In the genomic region with DNA sequence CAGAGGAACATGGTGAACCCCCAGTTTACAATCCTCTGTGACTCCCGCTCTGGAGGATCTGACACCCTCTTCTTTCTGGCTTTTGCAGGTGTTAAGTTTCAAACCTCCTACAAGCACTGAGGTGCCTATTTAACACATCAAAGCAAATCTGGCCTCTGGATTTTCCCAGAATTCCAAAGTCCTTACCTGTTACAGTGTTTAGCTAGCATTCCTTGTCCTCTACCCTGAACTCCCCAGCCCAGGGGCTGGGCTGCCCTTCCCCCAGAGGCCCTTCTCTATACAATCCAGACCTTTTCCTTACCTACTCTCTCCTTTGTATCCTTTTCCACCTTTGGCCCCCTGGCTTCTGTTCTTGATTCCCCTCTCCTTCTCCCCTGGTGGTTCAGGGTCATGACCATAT, we compare ENCODE assay signal across 31 mouse cellular contexts. TPM values are rescaled to one million over a fixed set of nuclear protein-coding genes. Genes with fewer than 3 reads are reported as not detected.
DNase-seq lines count a peak whose midpoint lies in the region; ATAC-seq lines count a peak whose summit lies in the region.
"Had no signal": no experiment of that assay in that cellular context is flagged by ENCODE, and none has a peak within 500 bp of the region (broad histone marks: within the 10 kb centered on the region; RNA-seq: fewer than 3 reads in every experiment).

No protein-coding gene starts in this region.

- H3K4me3 ChIP-seq in kidney, embryonic 15.5 days (replicated peaks) = no peak overlapping the region
- no peak overlapping the region for H3K4me3 ChIP-seq in embryonic facial prominence, embryonic 10.5 days
- no peak overlapping the region for H3K4me3 ChIP-seq in limb, embryonic 13.5 days
- H3K4me3 ChIP-seq: forebrain, embryonic 13.5 days; left cerebral cortex, adult 2 months; midbrain, embryonic 13.5 days; neural tube, embryonic 15.5 days; stomach, embryonic 15.5 days had no signal

- peaks cover 7% of the 10 kb centered on the region; the same call in 1 of the 2 replicates for H3K4me1 ChIP-seq in kidney, embryonic 15.5 days
- peaks cover 24% of the 10 kb centered on the region for H3K4me1 ChIP-seq in embryonic facial prominence, embryonic 10.5 days
- H3K4me1 ChIP-seq in limb, embryonic 13.5 days = peaks cover 19% of the 10 kb centered on the region
- H3K4me1 ChIP-seq: forebrain, embryonic 13.5 days; stomach, embryonic 15.5 days had no signal

- H3K27ac ChIP-seq in kidney, embryonic 15.5 days = no peak overlapping the region
- no peak overlapping the region for H3K27ac ChIP-seq in embryonic facial prominence, embryonic 10.5 days (replicated peaks)
- H3K27ac ChIP-seq in limb, embryonic 13.5 days = no peak overlapping the region
- H3K27ac ChIP-seq: forebrain, embryonic 13.5 days; hindbrain, embryonic 14.5 days; left cerebral cortex, adult 2 months; liver, embryonic 14.5 days; macrophage; midbrain, embryonic 13.5 days; neural tube, embryonic 15.5 days; stomach, embryonic 15.5 days had no signal

- peaks cover 32% of the 10 kb centered on the region for H3K27me3 ChIP-seq in kidney, embryonic 15.5 days
- H3K27me3 ChIP-seq in embryonic facial prominence, embryonic 10.5 days (replicated peaks; ENCODE audit: low read depth, poor library complexity, severe bottlenecking) = peaks cover 48% of the 10 kb centered on the region
- H3K27me3 ChIP-seq in limb, embryonic 13.5 days = peaks cover 30% of the 10 kb centered on the region

- no peak overlapping the region for H3K9ac ChIP-seq in kidney, embryonic 15.5 days
- H3K9ac ChIP-seq in limb, embryonic 13.5 days = no peak overlapping the region
- H3K9ac ChIP-seq: forebrain, embryonic 13.5 days; hindbrain, embryonic 14.5 days; liver, embryonic 14.5 days; midbrain, embryonic 13.5 days; neural tube, embryonic 15.5 days; stomach, embryonic 15.5 days had no signal

- whole genome bisulfite sequencing in kidney, embryonic 15.5 days = 24% methylated on average over 1 of the region's 1 CpGs
- 12% methylated on average over 1 of the region's 1 CpGs for WGBS in embryonic facial prominence, embryonic 10.5 days
- WGBS in limb, embryonic 13.5 days = 0% methylated on average over 1 of the region's 1 CpGs

- H3K9me3 ChIP-seq in kidney, embryonic 15.5 days (replicated peaks) = no peaks in the 10 kb centered on the region
- no peaks in the 10 kb centered on the region for H3K9me3 ChIP-seq in embryonic facial prominence, embryonic 10.5 days
- H3K9me3 ChIP-seq in limb, embryonic 13.5 days = no peaks in the 10 kb centered on the region
- H3K9me3 ChIP-seq: forebrain, embryonic 13.5 days; heart, embryonic 10.5 days; midbrain, embryonic 13.5 days; neural tube, embryonic 15.5 days; stomach, embryonic 15.5 days had no signal

- H3K4me2 ChIP-seq in kidney, embryonic 15.5 days = 0 out of 2 replicates have a peak overlapping the region, but pooled peaks have one; percentile 41
- H3K4me2 ChIP-seq in limb, embryonic 13.5 days (replicated peaks) = peak overlapping the region; percentile 46
- H3K4me2 ChIP-seq: forebrain, embryonic 13.5 days; hindbrain, embryonic 14.5 days; midbrain, embryonic 13.5 days; neural tube, embryonic 15.5 days had no signal

- DNase-seq in kidney, postnatal 36 days = no peak
- peak; percentile 88 for DNase-seq in ES-CJ7 (ENCODE audit: low read depth, low spot score)
- peak; percentile 30 for DNase-seq in embryonic facial prominence, embryonic 10.5 days (ENCODE audit: low spot score)
- DNase-seq in retina, postnatal 1 day = no peak
- DNase-seq in neural tube, embryonic 10.5 days (ENCODE audit: extremely low spot score, low spot score) = no peak
- DNase-seq: adrenal gland, adult 2 months; cerebellum, adult 2 months; cerebellum, postnatal 14 days; gastrocnemius, postnatal 14 days; kidney, adult 8-10 months; kidney, postnatal 14 days; liver; lung, adult 2 months; lung, postnatal 10 days; right cerebral cortex, postnatal 25 days had no signal

- H3K36me3 ChIP-seq in kidney, embryonic 15.5 days = no peaks in the 10 kb centered on the region
- H3K36me3 ChIP-seq in embryonic facial prominence, embryonic 10.5 days (replicated peaks) = no peaks in the 10 kb centered on the region
- H3K36me3 ChIP-seq in limb, embryonic 13.5 days = no peaks in the 10 kb centered on the region
- H3K36me3 ChIP-seq: heart, embryonic 10.5 days; midbrain, embryonic 13.5 days; neural tube, embryonic 15.5 days; stomach, embryonic 15.5 days had no signal

- ATAC-seq in kidney, embryonic 15.5 days (replicated peaks; ENCODE audit: low FRiP score) = no peak
- no peak for ATAC-seq in limb, embryonic 13.5 days (ENCODE audit: low FRiP score, low read depth)
- ATAC-seq: CD4-positive, CD25-positive, alpha-beta regulatory T cell, adult 4 months; forebrain, embryonic 13.5 days; inflammation-experienced regulatory T-cells, adult 6 months; midbrain, embryonic 13.5 days; Patski had no signal

RNA-seq across cellular contexts. Expression of gene Dmrt1, which starts 18.1 kb away (rescaled TPM):
- polyA plus RNA-seq in kidney, embryonic 15.5 days (2015; fragmentation: Nextera tagmentation; extraction: Ambion mirVana) = not detected in 2 replicates
- polyA plus RNA-seq in embryonic facial prominence, embryonic 10.5 days (2016; fragmentation: Nextera tagmentation; extraction: Ambion mirVana) = 0.20 and 0.23 TPM in 2 replicates
- polyA plus RNA-seq in limb, embryonic 13.5 days (2015; fragmentation: Nextera tagmentation; extraction: Ambion mirVana) = 0.11 and 0.15 TPM in 2 replicates
- polyA plus RNA-seq: adrenal gland, adult 2 months; CD4-positive, CD25-positive, alpha-beta regulatory T cell, adult 4 months; cerebellum, adult 2 months; cortical plate, adult 2 months; heart, embryonic 10.5 days; heart, embryonic 16.5 days; hindbrain, embryonic 14.5 days; inflammation-experienced regulatory T-cells, adult 6 months; liver, embryonic 14.5 days; lung, adult 2 months; macrophage; neural tube, embryonic 15.5 days; Patski; stomach, embryonic 15.5 days had no signal

Comparison
In these comparisons a context has a peak if more than half of its experiments do, and no peak if none do; other contexts are left out.
1. DNase-seq: peak in ES-CJ7 (single experiment) and embryonic facial prominence, embryonic 10.5 days (single experiment); none in kidney, postnatal 36 days (0 of 2), retina, postnatal 1 day (single experiment) and neural tube, embryonic 10.5 days (single experiment).